Mouse (Mus musculus): ENCODE data around the gene Trio.

- TF ChIP-seq CTCF (IDR thresholded peaks at IDR 0.05; ENCODE audit: insufficient read depth, low read length) (no peak), POLR2A (IDR thresholded peaks at IDR 0.05; ENCODE audit: borderline replicate concordance, extremely low read depth, low read depth, low read length) (no peak)
These were observed 220.0 kb downstream of the Trio start for GRCm38 (mm10) chr15:27805654-27806053.
